Mouse (Mus musculus) common myeloid progenitor, adult 5-6 weeks (primary cell): ENCODE measurements around the gene Prpsap1. TPM values are rescaled to one million over a fixed set of nuclear protein-coding genes. Genes with fewer than 3 reads are reported as not detected.
"Not testable (repeated sequence)": the region's sequence is repeated elsewhere in the genome, so short reads cannot be mapped to it uniquely, and the experiment has no call there.

Experiments
- ATAC-seq: replicated peaks from 2 replicates; pipeline ENCODE4 v1.8.0; 2016; ENCODE audit warnings: low read depth, mild to moderate bottlenecking, moderate TSS enrichment, inconsistent platforms; ENCODE audit not compliant: poor library complexity, severe bottlenecking
- total RNA-seq: library from RNA; stranded (forward); fragments of 200-1000, 187-1606 nt; gene quantifications from 2 replicates; pipeline ENCODE4 v1.2.3, GENCODE M21; 2017

Prpsap1 gene
- total RNA-seq, 1 experiment from 2014 or later = 28.1 TPM

- peak; percentile 82 for ATAC-seq
These were observed 3.5 kb downstream of the Prpsap1 start for GRCm38 (mm10) chr11:116490232-116491107.

- no peak for ATAC-seq
These were observed 4.2 kb downstream of the Prpsap1 start for GRCm38 (mm10) chr11:116489771-116490231.

DNA sequence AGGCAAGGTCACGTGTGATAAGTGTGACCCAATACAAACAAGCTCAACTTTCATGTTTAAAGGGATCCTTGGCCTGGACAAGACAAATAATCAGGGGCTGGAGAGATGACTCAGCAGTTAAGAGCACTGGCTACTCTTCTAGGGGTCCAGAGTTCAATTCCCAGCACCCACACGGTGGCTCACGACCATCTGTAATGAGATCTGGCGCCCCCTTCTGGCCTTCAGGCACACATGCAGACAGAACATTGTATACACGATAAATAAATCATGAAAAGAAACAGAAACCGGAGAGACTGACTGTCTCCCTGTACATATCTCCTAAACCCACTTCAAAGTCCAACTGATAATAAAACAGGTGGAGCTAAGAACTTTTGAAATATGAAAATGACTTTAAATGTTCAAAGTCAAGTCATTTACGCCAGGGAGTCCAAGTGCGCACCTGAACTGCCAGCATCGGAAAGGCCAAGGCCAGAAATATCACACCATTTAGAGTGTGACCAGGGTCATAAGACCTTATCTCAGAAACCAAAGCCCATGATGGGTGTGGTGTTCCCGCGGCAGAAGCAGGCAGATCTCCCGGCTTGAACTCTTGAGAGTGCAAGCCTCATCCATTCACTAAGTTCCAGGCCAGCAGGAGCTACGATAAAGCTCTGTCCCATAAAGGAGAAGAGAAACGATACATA is 5.2 kb downstream of the Prpsap1 start:
- ATAC-seq = no peak

DNA sequence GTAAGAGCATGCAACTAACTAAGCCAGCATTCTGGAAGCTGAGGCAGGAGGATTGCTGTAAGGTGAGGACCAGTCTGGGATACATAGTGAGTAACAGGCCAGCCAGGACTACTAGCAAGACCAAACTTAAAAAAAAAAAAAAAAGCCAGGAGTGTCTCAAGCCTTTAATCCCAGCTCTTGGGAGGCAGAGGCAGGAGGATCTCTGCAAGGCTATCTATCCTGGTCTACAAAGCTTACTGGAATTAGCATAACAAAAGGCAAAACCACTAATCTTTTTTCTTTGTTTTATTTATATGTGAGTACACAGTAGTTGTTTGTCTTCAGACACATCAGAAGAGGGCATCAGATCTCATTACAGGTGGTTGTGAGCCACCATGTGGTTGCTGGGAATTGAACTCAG is 5.8 kb downstream of the Prpsap1 start:
- no peak for ATAC-seq

DNA sequence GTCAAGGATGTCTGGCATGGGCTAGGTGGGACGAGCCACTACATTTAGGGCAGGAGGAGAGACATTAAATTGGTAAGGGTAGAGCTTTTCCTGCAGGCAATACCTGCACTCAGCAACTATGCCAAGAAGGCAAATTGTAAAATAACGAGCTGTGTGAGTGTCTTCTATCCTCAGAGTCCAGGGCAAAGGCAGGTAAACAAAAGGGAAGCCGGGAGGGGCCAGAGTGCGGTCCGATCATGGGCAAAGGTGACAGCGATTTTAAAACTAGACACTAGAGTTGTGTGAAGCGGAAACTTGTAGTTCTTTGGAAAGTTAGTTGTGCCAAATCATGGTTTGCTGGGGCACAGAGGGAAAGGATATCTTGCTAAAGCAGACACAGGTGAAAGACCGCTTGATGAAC is 9.7 kb downstream of the Prpsap1 start:
- no peak for ATAC-seq

GRCm38 (mm10) chr11:116481776-116482175 is 12.2 kb downstream of the Prpsap1 start:
- no peak for ATAC-seq

DNA sequence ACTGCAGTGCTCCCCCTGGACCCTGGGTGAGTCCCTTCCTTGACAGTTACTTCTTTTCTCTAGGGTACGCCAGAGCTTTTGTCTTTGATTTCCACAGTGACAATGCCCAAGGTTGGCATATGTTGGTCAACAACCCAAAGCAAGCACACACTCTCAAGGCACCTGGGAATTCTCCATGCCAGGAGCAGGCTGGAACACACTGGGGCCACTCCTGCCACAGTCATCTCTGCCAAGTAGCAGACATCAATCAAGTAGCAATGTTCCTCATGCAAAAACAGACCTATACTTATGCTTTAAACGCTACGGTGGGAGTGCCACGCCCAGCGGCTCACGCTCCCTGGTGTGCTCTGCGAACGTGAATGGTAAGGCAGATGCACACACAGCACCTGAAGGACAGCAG is 13.0 kb downstream of the Prpsap1 start:
- ATAC-seq = no peak

- ATAC-seq = no peak
These were observed 14.2 kb downstream of the Prpsap1 start for GRCm38 (mm10) chr11:116479832-116480231.

- no peak for ATAC-seq
These were observed 15.0 kb downstream of the Prpsap1 start for GRCm38 (mm10) chr11:116478978-116479377.

DNA sequence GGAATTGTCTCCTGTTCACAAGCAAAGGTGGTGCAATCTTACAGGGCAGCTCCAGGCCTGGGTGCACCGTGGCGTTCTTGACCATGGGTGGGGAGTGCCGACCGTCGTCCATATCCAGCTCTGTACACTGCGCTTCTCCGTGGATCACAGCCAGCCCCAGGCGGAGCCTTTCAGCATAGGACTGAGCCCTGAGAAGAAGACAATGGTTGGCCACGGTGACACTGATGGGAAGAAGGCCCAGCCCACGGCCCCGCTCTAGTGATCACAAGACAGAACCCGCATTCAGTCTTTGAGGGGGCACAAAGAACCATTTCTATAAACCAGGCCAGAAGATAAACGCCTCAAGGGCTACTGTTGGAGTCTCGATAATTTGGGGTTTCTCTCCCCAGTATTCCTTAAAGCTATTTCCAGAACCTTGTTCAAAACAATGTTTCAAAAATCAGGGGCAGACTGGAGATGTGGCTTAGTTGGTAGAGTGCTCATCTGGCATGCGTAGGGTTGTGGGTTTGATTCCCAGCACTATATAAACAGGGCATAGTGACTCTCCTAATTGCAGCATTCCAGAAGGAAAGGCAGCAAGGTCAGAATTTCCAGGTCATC is 16.7 kb downstream of the Prpsap1 start:
- no peak for ATAC-seq

DNA sequence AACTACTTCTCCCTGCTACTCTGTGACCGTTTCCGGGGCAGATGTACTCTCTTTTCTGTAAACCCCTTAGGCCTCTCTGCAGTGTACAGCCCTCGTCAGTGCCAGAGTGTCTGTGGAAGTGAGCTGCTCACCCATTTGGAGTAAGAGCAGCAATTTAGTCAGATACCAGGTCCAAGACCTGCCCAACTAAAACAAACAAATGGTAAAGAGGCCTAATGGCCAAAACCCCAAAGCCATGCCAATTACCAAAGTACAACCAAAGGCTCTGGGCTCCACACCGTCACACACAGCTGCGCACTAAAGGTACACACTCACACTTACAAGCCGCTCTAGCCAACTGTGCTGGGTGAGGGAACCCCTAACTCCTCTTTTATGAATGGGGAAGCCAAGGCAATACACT is 17.3 kb downstream of the Prpsap1 start:
- ATAC-seq = no peak

GRCm38 (mm10) chr11:116476041-116476440 is 18.0 kb downstream of the Prpsap1 start:
- no peak for ATAC-seq

GRCm38 (mm10) chr11:116472275-116472674 is 21.7 kb downstream of the Prpsap1 start:
- ATAC-seq = no peak

DNA sequence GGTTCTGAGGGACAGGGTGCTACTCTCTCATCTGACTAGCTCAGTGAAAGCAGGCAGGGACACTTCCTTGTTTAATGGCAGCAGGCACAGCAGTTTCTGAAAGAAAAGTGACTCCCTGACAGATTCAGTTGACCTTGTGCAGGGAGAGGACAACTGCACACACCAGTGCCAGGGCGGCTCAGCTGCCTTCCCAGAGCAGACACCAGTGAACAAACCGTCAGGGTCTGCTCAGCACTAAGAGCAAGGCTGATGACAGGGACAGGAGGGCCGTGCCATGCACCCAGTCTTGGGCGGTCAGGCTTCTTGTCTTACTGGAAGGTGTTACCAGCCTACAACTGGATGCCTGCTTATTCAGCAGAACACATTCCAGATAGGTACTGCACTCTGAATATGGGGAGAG is 23.1 kb downstream of the Prpsap1 start:
- ATAC-seq = no peak

DNA sequence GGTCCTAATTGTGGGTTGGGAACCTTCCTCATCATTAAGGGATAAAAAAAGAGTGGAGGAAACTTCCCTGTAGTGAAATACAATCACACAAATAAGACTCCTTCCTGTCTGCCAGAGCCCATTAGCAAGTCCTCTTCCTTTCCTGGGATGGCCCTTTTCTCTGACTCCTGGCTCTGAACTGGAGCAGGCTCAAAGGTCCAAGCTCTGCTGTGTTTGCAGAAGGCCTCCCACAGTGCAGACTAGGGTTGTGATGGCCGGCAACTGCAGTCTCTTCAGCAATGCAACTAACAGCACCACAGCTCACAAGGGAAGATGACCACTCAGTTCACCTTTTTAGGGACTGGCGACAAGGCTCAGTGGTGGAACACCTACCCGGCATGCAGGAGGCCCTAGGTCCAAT is 23.8 kb downstream of the Prpsap1 start:
- no peak for ATAC-seq

DNA sequence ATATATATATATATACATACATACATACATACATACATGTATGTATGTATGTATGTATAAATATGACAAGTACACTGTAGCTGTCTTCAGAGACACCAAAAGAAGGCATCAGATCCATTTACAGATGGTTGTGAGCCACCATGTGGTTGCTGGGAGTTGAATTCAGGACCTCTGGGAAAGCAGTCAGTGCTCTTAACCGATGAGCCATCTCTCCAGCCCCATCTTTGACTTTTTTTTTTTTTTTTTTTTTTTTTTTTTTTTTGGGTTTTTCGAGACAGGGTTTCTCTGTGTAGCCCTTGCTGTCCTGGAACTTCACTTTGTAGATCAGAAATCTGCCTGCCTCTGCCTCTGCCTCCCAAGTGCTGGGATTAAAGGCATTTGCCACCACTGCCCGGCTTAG is 25.7 kb downstream of the Prpsap1 start:
- not testable (repeated sequence) for ATAC-seq

DNA sequence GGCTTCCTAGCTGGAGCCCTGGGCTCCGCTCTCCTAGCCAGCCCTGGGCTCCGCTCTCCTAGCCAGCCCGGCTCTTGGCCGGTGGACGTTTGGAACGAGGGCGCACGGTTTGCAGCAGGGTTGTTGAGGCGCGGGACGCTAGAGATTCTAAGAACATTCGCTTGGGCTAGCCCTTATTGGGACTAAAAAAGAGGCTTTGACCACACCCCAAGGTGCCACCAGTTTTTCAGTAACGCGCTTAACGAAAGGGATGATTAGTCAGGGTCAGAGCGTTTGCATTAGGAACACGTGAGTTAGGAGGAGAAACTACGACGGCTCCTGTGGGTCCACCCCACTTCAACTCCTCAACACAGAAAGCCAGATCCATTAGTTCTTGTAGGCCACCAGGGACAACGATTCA is 27.9 kb downstream of the Prpsap1 start, which contains the start of gene Qrich2:
TSS of gene Qrich2 (minus strand) at position 101 of the 400 bp plus-strand sequence.
- ATAC-seq = no peak

DNA sequence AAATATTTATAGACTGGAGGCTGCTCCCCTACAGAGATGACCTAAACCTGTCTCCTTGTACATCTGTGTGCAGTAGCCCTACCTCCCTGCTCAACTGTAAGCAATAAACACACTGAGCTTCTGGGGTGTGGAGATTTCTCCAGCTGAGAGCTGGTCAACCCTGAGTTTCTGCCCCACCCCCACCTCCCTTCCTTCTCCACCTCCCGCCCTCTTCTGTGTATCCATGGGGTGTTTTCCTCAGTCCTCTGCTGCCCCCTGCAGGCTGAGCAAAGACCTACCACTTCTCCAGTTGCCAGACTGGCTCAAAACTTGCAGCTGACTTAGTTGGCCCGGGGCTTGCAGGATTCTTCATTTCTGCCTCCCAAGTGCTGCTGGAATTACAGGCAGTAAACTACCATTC is 30.2 kb downstream of the Prpsap1 start:
- peak; percentile 96 for ATAC-seq

DNA sequence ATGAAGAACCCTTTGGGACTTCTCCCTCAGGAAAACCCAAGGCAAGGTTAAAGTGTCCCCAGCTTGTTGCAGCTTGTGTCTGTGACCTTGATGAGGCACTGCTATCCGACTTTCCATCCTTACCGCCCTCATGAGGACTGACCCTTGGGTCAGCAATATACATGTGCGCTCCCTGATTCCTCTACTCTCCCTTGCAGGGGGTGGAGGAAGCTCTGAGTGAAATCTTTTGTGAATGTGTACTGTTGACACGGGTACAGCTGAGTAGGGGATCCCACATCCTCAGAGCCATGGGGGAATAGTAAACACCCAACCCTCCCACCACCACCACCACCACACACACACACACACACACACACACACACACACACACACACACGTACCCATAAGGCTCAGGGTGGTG is 30.7 kb downstream of the Prpsap1 start:
- no peak for ATAC-seq

- no peak for ATAC-seq
These were observed 34.2 kb downstream of the Prpsap1 start for GRCm38 (mm10) chr11:116459786-116460185.

GRCm38 (mm10) chr11:116456234-116456633 is 37.8 kb downstream of the Prpsap1 start:
- ATAC-seq = no peak
